Mouse (Mus musculus) heart, postnatal 25 days (tissue): ENCODE results near the gene Coil. TPM values are rescaled to one million over a fixed set of nuclear protein-coding genes. Genes with fewer than 3 reads are reported as not detected.
A peak's percentile ranks its signal among the peaks of the same experiment; 100 is the strongest.
"Not testable (repeated sequence)": the region's sequence is repeated elsewhere in the genome, so short reads cannot be mapped to it uniquely, and the experiment has no call there.

Experiments
- DNase-seq: peaks from one replicate; pipeline ENCODE4 v3.0.0; 2022; ENCODE audit warnings: low spot score
- intact Hi-C: fragments of 180-260 bp; cut with DNase I; formaldehyde crosslinking; loops from one replicate; pipeline ENCODE4 v1.15.1; 2025
- total RNA-seq, 2 experiments: library from RNA; stranded (reverse); gene quantifications; 2 replicates each; pipeline ENCODE4 v1.2.3; 2021

The Coil gene
- total RNA-seq, 2 experiments from 2014 or later, result 4.6 to 4.9 TPM

- intact Hi-C loops, result loop anchor here (5.0 kb wide), 2 partner anchors 52 to 97 kb away; partner anchors contain the start of gene Akap1
- DNase-seq, result no peak
Observed at GRCm38 (mm10) chr11:88958851-88959250, 11.2 kb upstream of the Coil start.

GRCm38 (mm10) chr11:88966881-88967361 is 3.1 kb upstream of the Coil start, which contains the start of gene Elobl:
Gene Elobl, minus strand, starts transcription at chr11:88966931.
- no peak for DNase-seq
- intact Hi-C loops, result no loop called here

DNA sequence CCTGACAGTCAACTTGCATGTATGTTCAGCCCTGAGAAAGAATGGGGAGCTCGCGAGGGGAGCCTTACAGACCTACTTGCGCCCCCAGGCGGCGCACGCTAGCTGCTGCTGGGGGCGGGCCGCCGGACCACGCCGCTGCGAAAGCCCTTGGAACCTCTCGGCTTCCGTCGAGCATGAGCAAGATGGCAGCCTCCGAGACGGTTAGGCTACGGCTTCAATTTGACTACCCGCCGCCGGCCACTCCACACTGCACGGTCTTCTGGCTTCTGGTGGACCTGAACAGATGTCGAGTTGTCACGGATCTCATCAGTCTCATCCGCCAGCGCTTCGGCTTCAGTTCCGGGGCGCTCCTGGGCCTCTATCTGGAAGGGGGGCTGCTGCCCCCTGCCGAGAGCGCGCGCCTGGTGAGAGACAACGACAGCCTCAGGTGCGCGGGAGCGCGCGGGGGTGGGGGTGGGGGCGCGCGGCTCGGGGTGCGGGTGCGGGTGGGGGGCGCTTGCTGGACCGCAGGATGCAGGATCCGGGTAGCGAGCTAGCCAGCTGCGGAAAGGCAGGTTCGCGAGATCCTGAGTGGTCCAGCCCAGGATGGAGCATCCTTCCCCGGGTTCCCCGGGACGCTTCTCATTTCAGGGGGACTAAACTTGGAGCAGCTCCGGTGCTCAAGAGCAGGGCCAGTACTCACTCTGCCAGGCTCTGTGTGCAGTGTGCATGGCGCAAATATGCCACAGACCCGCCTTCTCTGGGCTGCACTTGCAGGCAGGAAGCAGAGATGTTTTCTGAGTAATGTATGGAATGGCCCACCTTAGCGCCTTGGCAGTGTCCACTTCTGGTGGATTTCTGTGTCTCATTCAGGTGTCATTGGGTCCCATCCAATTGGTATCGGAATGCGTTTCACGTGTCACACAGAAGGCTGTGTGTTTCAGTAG is 4.0 kb downstream of the Coil start:
- DNase-seq, result peak; percentile 80
- intact Hi-C loops, result loop anchor here (5.0 kb wide), 1 partner anchor 127 kb away; no protein-coding TSS in a partner anchor

DNA sequence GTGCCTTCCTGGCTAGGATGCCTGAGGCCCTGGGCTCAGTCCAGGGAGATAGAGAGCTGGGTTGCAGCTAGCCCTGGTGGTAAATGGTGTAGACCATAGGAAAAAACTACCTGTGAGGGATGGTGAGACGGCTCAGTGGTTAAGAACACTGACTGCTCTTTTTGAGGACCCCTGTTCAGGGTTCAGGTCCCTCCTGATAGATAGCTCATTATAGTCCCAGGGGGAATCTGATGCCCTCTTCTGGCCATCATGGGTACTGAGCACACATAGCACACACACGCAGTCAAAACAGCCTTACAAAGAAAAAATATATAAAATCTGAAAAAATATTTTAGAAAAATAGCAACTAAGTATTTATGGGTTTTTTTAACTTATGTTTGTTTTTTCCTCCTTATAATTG is 6.3 kb downstream of the Coil start:
- no peak for DNase-seq
- intact Hi-C loops, result no loop called here

GRCm38 (mm10) chr11:88977188-88977587 is 7.1 kb downstream of the Coil start:
- intact Hi-C loops, result no loop called here
- no peak for DNase-seq

DNA sequence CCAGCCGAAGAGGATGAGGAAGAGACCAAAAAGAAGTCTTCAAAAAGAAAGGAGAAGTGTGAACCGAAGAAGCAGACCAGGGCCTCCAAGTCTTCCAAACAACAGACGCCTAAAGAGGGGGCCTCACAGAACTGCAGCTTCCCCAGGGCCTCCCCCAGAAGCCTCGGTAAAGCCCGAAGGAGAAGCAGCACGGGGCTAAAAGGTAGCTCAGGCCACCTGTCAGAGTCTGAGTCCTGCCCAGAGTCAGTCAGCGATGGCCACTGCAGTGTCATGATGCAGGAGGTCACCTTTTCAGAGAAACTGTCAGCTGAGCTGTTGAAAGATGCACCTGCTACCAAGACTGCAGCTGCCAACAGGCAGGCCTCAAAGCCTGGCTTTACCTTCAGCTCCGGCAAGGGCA is 11.3 kb downstream of the Coil start:
- intact Hi-C loops, result loop anchor here (10.0 kb wide), 1 partner anchor 183 kb away; no protein-coding TSS in a partner anchor
- no peak for DNase-seq

DNA sequence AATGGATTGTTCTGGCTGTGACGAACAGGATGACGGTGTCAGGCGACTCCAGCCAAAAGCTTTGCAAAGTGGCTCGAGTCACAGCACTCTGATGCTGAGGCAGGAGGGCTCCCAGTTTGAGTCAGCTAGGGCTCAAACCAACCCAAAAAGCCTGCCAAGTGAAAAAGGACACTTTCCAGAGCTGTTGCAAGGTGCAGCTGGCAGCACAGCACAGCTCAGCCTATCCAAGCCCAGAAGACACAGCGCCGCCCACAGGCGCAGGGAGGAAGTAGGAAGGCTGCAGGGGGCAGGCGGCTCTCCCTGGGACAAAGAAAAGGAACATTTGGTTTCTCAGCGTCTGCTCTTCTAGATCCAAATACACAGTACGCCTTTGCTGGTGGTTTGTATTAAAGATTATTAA is 16.6 kb downstream of the Coil start:
- intact Hi-C loops, result loop anchor here (10.0 kb wide), 1 partner anchor 178 kb away; no protein-coding TSS in a partner anchor
- DNase-seq, result no peak

DNA sequence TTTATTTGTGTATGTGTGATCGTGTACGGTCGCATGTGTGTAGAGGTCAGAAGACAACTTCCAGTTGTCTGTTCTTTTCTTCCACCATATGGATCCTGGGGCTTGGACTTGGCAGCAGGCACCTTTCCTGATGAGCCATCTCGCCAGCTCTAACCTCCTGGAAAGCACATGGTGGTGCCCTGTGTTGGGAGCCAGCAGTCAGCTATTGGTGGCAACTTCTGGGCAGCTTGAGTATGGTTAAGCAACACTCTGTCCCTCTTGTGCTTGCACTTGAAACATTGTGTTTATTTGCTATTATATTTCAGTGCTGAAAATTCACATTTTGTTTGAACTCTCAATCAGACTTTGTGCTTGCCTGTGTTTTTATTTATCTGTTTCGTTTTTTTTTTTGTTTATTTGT is 18.9 kb downstream of the Coil start:
- DNase-seq, result no peak

DNA sequence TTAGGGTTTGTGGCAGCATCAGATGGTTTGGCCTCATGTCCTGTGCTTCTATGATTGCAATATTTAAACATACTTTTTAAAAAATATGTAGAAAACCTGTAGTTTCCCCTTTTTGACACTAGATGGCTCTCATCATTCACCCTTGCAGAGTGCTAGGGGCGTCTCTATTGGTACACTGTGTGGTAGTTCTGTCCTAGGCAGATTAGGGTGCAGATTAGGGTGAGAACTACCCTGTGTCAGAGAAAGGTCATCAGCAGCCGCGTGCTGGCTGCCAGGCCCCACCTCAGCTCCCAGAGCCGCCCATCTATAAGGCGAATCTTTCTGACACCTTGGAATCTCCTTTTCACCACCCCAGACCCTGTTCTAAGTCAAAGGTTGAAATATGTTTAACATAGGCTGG is 19.5 kb downstream of the Coil start:
- DNase-seq, result no peak
- intact Hi-C loops, result loop anchor here (1.0 to 10.0 kb wide), 2 partner anchors 50 to 175 kb away; no protein-coding TSS in a partner anchor

More for the DNA sequence above, 18.9 kb downstream of the Coil start:
- intact Hi-C loops, result loop anchor here (1.0 to 10.0 kb wide), 2 partner anchors 50 to 176 kb away; no protein-coding TSS in a partner anchor

DNA sequence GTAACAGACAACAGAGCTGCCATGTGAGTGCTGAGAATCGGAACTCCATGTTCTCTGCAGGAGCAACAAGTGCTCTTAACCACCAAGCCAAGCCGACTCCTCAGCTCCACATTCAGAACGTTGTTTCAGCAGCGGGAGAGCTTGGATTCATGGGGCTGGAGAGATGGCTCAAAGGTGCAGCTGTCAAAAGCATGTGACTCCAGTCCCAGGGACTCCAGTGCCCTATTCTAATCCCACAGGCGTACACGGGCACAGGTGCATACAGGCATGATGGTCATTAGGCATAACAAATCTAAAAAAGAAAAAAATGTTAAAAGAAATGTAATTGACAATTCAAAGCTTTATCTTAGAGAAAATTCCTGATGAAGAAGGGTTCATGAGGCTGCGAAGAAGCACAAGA is 23.1 kb downstream of the Coil start:
- no peak for DNase-seq
- intact Hi-C loops, result loop anchor here (5.0 kb wide), 1 partner anchor 309 kb away; the partner anchor contains the start of gene Nog

- peak; percentile 63 for DNase-seq
- intact Hi-C loops, result loop anchor here (5.0 kb wide), 1 partner anchor 309 kb away; the partner anchor contains the start of gene Nog
Observed at GRCm38 (mm10) chr11:88993625-88994024, 23.6 kb downstream of the Coil start.

- intact Hi-C loops, result loop anchor here (5.0 kb wide), 1 partner anchor 308 kb away; the partner anchor contains the start of gene Nog
- no peak for DNase-seq
Observed at GRCm38 (mm10) chr11:88994492-88994891, 24.4 kb downstream of the Coil start.

DNA sequence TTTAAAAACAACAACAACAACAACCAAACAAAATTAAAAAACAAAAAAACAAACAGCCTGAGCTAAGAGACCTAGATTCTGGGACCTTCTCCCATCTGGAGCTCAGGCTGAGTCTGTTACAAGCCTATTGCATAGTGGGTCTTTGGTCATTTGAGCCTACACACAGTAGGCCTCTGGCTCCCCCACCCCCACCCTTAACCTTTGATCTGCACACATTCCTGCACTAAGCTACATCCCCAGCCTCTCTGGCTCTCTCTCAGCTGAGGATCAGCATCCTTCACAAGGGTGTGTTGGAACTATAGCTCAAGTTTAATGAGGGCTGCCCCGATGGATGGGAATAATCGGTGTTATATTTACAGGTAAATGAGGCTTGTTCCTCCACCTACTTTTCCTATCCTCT is 25.6 kb downstream of the Coil start:
- intact Hi-C loops, result no loop called here
- DNase-seq, result no peak

GRCm38 (mm10) chr11:88996427-88996826 is 26.4 kb downstream of the Coil start:
- intact Hi-C loops, result no loop called here

GRCm38 (mm10) chr11:88997343-88997742 is 27.3 kb downstream of the Coil start:
- intact Hi-C loops, DNase-seq: not testable (repeated sequence)

More at GRCm38 (mm10) chr11:88996427-88996826, 26.4 kb downstream of the Coil start:
- DNase-seq, result peak; percentile 61

DNA sequence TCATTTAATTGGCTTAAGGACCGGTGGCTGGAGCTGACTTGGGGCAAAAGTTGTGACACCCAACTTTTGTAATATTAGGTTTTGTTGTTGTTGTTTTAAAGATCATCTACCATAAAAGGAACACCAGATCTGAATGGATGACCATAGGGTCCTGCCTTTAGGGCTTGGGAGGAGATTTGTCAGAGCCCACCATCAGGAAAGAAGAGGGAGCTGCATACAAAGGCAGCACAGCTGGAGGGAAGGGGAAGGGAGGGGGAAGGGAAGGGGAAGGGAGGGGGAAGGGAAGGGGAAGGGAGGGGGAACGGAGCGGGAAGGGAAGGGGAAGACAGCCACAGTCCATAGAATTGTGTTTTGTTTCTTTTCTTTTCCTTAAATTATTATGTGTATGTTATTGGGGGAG is 28.4 kb downstream of the Coil start:
- DNase-seq, result no peak
- intact Hi-C loops, result loop anchor here (2.0 kb wide), 1 partner anchor 30 kb away; no protein-coding TSS in a partner anchor

- peak; percentile 90 for DNase-seq
- intact Hi-C loops, result loop anchor here (2.0 kb wide), 1 partner anchor 30 kb away; no protein-coding TSS in a partner anchor
Observed at GRCm38 (mm10) chr11:88998974-88999722, 29.1 kb downstream of the Coil start, which contains the start of gene Trim25. Gene Trim25, plus strand, starts transcription at chr11:88999376.

GRCm38 (mm10) chr11:88999723-89000526 is 29.9 kb downstream of the Coil start:
- intact Hi-C loops, result loop anchor here (2.0 kb wide), 2 partner anchors 29 to 59 kb away; no protein-coding TSS in a partner anchor
- no peak for DNase-seq

- DNase-seq, result no peak
- intact Hi-C loops, result loop anchor here (2.0 kb wide), 1 partner anchor 58 kb away; no protein-coding TSS in a partner anchor
Observed at GRCm38 (mm10) chr11:89000527-89000819, 30.4 kb downstream of the Coil start.
